Mouse (Mus musculus): ENCODE measurements around the gene Fam20a. TPM values are rescaled to one million over a fixed set of nuclear protein-coding genes. Genes with fewer than 3 reads are reported as not detected.

Fam20a gene
- polyA plus RNA-seq, 1 experiment from 2014 or later: 6.7 TPM

DNA sequence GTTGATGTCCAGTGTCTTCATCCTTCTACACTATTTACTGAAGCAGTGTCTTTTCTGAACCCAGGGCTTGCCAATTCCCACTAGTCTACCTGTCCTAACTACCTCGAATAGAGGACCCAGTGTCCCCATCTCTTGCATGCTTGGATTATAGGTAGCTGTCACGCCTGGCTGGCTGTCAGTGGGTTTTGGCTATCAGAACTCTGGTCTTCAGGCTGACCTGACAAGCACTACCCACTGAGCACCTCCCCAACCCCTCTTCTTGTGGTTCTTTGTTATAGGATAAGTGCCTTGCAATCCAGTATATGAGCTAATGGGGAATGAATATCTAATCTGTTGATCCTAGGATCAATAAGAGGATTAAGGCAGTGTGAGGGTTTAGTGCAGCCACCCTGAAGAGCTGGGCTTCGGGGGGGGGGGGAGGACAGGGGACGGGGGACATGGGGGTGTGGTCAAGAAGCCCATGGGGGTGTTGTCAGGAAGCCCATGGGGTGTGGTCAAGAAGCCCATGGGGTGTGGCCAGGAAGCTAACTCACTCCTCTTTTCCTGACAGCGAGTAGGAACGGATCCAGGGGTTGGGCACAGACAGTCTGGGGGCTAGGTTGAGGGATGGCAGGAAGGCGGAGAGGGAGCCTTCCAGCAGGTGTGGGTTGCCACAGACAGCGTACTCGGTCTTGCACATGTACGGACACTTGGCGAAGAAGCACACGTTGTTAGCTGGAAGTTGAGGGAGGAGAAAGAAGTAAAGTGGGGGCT lies 45.3 kb downstream of the Fam20a start:
- no peak for ATAC-seq (ENCODE audit: insufficient read depth)
- Histone ChIP-seq H3K4me2 (no peak overlapping the region), H3K9me3 (replicated peaks) (no peaks in the 10 kb centered on the region), H3K9ac (no peak overlapping the region), H3K4me3 (replicated peaks) (no peak overlapping the region), H3K27ac (replicated peaks) (no peak overlapping the region), H3K4me1 (replicated peaks) (no peaks in the 10 kb centered on the region), H3K36me3 (replicated peaks) (no peaks in the 10 kb centered on the region), H3K27me3 (no peaks in the 10 kb centered on the region)
- WGBS (ENCODE audit: insufficient replicate concordance): 50% methylated on average over 12 of the region's 12 CpGs

DNA sequence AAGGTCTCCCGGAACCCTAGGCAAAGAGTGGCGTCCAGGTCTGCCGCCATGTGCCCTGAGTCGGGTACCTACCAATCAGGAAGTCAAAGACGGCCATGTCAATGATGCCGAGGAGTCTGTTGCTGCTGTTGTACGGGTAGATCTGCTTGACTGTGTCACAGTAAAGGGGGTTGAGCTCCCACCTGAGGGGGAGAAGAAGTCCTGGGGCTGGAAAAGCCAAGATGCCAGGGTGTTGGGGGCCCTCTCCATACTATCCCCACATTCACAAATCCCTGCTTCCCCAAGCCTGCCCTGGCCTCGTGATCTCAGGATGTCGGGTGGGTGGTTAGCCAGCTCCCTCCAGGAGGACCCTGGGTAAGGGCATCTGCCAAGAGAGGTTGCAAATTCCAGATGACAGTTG lies 46.3 kb downstream of the Fam20a start:
- Histone ChIP-seq H3K27ac (replicated peaks) (no peak overlapping the region), H3K4me2 (no peak overlapping the region), H3K9ac (no peak overlapping the region), H3K36me3 (replicated peaks) (0 out of 2 replicates have a peak, but pooled peaks cover 8% of the 10 kb centered on the region), H3K4me1 (replicated peaks) (no peaks in the 10 kb centered on the region), H3K27me3 (no peaks in the 10 kb centered on the region), H3K4me3 (replicated peaks) (no peak overlapping the region), H3K9me3 (replicated peaks) (no peaks in the 10 kb centered on the region)
- WGBS (ENCODE audit: insufficient replicate concordance): 74% methylated on average over 9 of the region's 9 CpGs
- ATAC-seq (ENCODE audit: insufficient read depth): no peak

DNA sequence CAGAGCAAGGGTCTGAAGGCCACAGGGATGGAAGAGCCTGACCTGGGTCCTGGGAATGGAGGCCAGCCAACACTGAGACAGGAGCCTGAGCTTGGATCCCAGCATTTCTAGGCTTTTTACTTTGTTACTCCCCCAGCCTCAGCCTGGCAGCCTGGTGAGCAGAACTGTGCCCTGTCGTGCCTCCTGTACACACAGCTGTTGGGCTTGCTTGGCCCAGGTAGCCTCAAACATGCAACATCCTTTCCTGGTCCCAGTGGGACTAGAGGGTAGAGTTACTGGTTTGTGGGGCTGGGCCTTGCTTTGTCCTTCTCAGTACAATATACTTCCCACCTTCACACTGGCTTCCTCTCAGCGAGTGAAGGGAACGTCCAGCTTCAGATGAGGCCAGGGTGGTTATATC lies 46.9 kb downstream of the Fam20a start:
- H3K27ac ChIP-seq (replicated peaks): no peak overlapping the region
- H3K4me2 ChIP-seq: no peak overlapping the region
- H3K4me3 ChIP-seq (replicated peaks): no peak overlapping the region
- no peak for ATAC-seq (ENCODE audit: insufficient read depth)
- no peaks in the 10 kb centered on the region for H3K27me3 ChIP-seq
- no peaks in the 10 kb centered on the region for H3K9me3 ChIP-seq (replicated peaks)
- peaks cover 14% of the 10 kb centered on the region for H3K36me3 ChIP-seq (replicated peaks)
- WGBS (ENCODE audit: insufficient replicate concordance): 63% methylated on average over 3 of the region's 3 CpGs
- no peaks in the 10 kb centered on the region for H3K4me1 ChIP-seq (replicated peaks)
- no peak overlapping the region for H3K9ac ChIP-seq

DNA sequence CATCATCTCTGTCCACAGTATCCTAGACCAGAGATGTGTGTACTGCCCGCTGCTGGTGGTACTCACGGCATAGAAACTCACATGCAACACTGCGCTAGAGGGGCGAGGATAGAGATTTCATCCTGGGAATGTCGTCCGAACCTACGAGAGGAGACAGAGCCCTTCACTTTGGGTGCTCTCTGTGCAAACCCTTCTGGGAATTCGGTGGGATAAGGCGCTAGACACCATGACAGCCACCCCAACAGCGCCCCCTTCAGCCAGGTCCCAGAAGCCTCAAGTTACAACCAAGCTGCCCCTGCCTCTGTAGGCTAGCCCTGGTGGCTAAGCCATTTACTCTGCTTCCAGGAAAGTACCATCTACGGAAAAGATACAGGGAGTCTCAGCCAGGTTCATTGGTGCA lies 47.5 kb downstream of the Fam20a start:
- 64% methylated on average over 11 of the region's 11 CpGs for WGBS (ENCODE audit: insufficient replicate concordance)
- H3K9me3 ChIP-seq (replicated peaks): no peaks in the 10 kb centered on the region
- H3K9ac ChIP-seq: no peak overlapping the region
- no peak overlapping the region for H3K4me2 ChIP-seq
- no peaks in the 10 kb centered on the region for H3K27me3 ChIP-seq
- no peaks in the 10 kb centered on the region for H3K4me1 ChIP-seq (replicated peaks)
- H3K4me3 ChIP-seq (replicated peaks): no peak overlapping the region
- H3K36me3 ChIP-seq (replicated peaks): peaks cover 19% of the 10 kb centered on the region
- H3K27ac ChIP-seq (replicated peaks): no peak overlapping the region
- no peak for ATAC-seq (ENCODE audit: insufficient read depth)

DNA sequence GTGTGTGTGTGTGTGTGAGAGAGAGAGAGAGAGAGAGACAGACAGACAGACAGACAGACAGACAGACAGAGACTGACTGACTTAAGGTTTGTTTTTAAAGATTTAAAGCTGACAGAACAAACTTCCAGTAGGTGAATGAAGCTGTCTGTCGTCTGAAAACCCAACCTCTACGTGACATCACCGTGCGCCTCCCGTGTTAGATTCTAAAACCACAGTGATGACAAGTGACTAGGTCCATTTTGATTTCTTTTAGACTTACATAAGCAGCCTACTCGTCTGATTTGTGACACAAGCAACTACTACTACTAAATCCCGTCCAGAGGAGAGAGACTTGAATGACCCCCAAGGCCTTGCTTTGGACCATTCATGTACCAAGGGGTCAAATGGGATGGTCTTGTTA lies 48.3 kb downstream of the Fam20a start:
- Histone ChIP-seq H3K9ac (no peak overlapping the region), H3K4me1 (replicated peaks) (no peaks in the 10 kb centered on the region), H3K27me3 (no peaks in the 10 kb centered on the region), H3K36me3 (replicated peaks) (peaks cover 24% of the 10 kb centered on the region), H3K9me3 (replicated peaks) (no peaks in the 10 kb centered on the region), H3K4me3 (replicated peaks) (no peak overlapping the region), H3K4me2 (no peak overlapping the region), H3K27ac (replicated peaks) (no peak overlapping the region)
- no peak for ATAC-seq (ENCODE audit: insufficient read depth)
- WGBS (ENCODE audit: insufficient replicate concordance): 63% methylated on average over 7 of the region's 7 CpGs

DNA sequence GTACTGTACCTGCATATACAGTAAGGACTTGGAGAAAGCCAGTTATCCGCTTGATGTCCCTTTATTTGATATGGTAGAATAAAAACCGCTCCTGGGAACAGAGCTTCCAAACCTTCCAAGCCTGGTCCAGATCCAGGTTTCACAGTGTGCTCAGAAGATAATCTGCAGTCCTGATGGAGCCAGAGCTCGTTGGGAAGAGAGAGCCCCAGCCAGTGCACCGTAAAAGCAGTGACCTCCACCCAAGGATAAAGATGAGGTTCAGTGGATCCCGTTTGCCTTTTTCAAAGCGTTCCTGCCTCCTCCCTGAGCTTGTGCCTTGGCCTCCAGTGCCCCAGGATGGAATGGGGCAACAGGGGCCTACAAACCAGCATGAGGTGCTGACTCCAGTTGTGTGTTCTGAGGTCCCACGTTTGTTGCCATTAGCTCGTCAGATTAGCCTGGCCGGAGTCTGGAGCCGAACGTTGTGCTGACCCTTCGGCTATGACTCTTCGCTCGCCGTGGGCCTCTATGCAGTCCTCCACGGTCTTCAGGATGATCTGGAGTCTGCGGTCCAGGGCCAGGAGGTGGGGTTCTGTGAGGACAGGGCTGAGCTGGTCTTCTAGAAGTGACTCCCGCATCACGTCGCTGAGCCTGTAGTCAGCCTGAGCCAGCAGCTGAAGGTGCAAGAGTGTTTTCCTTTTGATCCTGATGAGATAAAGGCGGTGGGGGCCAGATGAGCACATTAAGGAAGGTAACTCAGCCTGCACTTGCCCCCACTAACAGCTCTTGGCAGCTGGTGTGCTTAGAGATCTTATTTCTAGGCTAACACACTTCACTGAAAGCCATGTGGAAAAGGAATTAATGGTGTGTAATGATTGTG lies 49.0 kb downstream of the Fam20a start:
- no peaks in the 10 kb centered on the region for H3K9me3 ChIP-seq (replicated peaks)
- H3K27me3 ChIP-seq: no peaks in the 10 kb centered on the region
- H3K9ac ChIP-seq: no peak overlapping the region
- ATAC-seq (ENCODE audit: insufficient read depth): no peak
- H3K36me3 ChIP-seq (replicated peaks): peaks cover 30% of the 10 kb centered on the region
- WGBS (ENCODE audit: insufficient replicate concordance): 69% methylated on average over 21 of the region's 21 CpGs
- no peak overlapping the region for H3K4me2 ChIP-seq
- H3K4me3 ChIP-seq (replicated peaks): no peak overlapping the region
- no peak overlapping the region for H3K27ac ChIP-seq (replicated peaks)
- 0 out of 2 replicates have a peak, but pooled peaks cover 3% of the 10 kb centered on the region for H3K4me1 ChIP-seq (replicated peaks)

DNA sequence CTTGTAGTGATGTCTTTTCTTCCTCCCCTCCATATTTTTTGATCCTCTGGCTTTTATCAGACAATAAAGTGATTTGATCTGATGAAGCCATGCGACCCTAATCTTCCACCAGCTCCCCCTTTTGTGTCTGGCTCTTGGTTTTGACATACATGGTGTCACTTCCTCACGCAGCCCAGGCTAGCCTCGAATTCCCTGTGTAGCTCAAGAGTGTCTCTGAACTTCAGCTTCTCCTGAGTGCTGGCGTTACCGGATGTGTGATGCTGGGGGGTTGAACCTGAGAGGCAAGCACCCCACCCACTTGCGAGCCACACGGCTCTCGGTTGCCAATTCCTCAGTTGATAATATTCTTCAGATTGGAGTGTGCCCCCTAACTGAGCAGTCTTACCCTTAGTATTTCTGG lies 49.7 kb downstream of the Fam20a start:
- no peaks in the 10 kb centered on the region for H3K27me3 ChIP-seq
- no peak for ATAC-seq (ENCODE audit: insufficient read depth)
- no peaks in the 10 kb centered on the region for H3K9me3 ChIP-seq (replicated peaks)
- H3K36me3 ChIP-seq (replicated peaks): peaks cover 37% of the 10 kb centered on the region
- H3K27ac ChIP-seq (replicated peaks): no peak overlapping the region
- 0 out of 2 replicates have a peak, but pooled peaks cover 5% of the 10 kb centered on the region for H3K4me1 ChIP-seq (replicated peaks)
- no peak overlapping the region for H3K4me3 ChIP-seq (replicated peaks)
- 69% methylated on average over 8 of the region's 8 CpGs for WGBS (ENCODE audit: insufficient replicate concordance)
- no peak overlapping the region for H3K9ac ChIP-seq
- H3K4me2 ChIP-seq: no peak overlapping the region

DNA sequence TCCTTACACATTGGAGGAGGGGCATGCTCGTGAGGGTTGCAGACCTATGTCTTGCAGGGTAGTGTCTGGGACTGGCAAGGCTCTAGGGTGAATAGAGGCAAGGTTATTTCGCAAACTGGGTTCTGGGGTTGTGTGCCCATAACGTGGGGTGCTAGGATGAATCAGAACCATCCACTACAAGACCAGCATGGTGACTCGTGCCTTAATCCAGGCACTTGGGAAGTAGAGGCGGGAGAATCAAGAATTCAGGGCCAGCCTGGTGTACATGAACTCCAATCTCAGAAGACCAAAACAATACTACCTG lies 50.1 kb downstream of the Fam20a start:
- Histone ChIP-seq H3K27me3 (no peaks in the 10 kb centered on the region), H3K9ac (no peak overlapping the region), H3K4me3 (replicated peaks) (no peak overlapping the region), H3K4me1 (replicated peaks) (0 out of 2 replicates have a peak, but pooled peaks cover 5% of the 10 kb centered on the region), H3K9me3 (replicated peaks) (no peaks in the 10 kb centered on the region), H3K36me3 (replicated peaks) (peaks cover 42% of the 10 kb centered on the region), H3K27ac (replicated peaks) (no peak overlapping the region), H3K4me2 (no peak overlapping the region)
- WGBS (ENCODE audit: insufficient replicate concordance): 63% methylated on average over 5 of the region's 5 CpGs
- ATAC-seq (ENCODE audit: insufficient read depth): no peak

DNA sequence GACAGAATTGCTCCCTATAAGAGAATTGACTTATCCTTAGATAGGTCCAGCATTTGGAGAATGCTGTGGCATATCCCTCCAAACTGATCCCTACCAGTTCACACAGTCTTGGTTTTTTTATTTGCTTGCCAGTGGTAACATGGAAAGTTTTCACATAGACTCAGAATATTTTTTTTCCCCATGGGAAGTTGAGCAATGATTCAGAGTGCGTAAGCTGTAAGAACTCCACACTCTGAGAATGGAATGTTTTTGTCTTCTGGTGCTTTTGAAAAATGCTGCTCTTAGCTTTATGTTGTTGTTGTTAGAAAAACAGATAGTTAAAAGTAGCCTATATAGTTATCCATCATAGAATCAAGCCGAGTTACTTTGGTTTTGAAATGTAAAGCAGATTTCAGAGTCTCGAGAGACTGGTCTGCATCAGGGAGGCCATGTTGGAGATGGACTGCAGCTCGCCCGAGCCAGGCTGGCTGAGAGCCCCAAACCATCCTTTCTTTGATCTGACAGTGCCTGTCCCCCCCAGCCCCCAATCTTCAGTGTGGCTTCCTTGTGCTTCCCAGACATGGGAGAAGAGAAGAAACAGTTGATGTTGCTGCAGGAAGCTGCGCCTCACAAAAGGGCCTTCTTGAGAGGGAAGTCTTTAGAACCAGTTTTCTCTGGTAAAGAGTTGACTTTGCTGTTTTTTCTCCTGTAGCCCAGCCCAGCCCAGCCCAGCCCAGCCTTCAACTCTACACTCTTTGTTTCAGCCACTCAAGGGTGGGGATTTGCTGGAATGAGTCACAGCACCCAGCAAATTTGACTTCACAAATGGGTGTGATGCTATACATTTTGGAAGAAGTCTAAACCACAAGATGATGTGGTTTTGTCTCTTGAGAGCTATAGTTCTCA lies 50.7 kb downstream of the Fam20a start:
- Histone ChIP-seq H3K9ac (no peak overlapping the region), H3K27me3 (no peaks in the 10 kb centered on the region), H3K36me3 (replicated peaks) (peaks cover 48% of the 10 kb centered on the region), H3K27ac (replicated peaks) (0 out of 2 replicates have a peak overlapping the region, but pooled peaks have one; percentile 14), H3K4me2 (no peak overlapping the region), H3K9me3 (replicated peaks) (no peaks in the 10 kb centered on the region), H3K4me1 (replicated peaks) (0 out of 2 replicates have a peak, but pooled peaks cover 5% of the 10 kb centered on the region), H3K4me3 (replicated peaks) (no peak overlapping the region)
- no peak for ATAC-seq (ENCODE audit: insufficient read depth)
- 68% methylated on average over 6 of the region's 6 CpGs for WGBS (ENCODE audit: insufficient replicate concordance)

DNA sequence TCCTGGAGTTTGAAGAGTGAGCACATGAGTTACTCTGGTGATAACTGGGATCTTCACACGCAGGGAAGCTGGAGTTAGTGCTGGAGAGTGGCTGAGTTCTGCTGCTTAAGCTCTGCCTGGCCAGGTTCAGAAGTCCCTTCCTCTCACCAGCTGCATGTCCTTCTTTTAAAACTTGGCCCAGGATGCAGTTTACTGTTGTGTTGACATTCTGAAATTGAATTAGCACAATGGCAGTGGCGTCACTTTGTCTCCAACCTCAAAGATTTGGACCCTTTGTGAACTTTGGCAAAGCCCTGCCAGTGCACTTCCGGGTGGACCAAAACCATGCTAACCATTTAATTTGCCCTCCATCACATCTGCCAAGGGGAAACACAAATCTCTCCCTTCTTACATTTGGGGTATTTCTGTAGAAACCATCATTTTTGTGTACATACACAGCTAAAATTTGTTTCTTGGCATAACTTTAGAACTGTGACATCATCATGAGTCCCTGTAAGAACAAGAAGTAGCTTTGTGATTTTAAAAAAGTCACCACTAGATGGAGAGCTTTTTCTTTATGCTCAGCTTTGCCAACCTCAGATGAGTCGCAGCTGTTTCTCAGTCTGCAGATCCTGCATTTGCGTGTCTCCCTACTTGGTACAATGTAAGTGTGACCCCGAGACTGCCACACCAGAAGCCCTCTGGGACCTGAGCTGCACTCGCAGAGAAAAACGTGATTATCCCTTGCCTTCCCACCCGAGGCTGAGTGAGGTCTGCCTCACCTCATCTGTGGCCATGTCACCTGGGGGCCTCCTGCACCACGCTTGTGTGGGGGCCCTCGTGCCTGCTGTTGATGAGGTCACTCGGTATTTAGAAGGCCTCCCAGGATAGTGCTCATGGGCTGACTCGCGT lies 51.8 kb downstream of the Fam20a start:
- H3K9me3 ChIP-seq (replicated peaks): no peaks in the 10 kb centered on the region
- H3K4me3 ChIP-seq (replicated peaks): no peak overlapping the region
- no peak overlapping the region for H3K9ac ChIP-seq
- 64% methylated on average over 14 of the region's 14 CpGs for WGBS (ENCODE audit: insufficient replicate concordance)
- H3K36me3 ChIP-seq (replicated peaks): peaks cover 59% of the 10 kb centered on the region
- no peak overlapping the region for H3K27ac ChIP-seq (replicated peaks)
- H3K27me3 ChIP-seq: no peaks in the 10 kb centered on the region
- H3K4me2 ChIP-seq: no peak overlapping the region
- H3K4me1 ChIP-seq (replicated peaks): 0 out of 2 replicates have a peak, but pooled peaks cover 5% of the 10 kb centered on the region
- ATAC-seq (ENCODE audit: insufficient read depth): no peak

Data from liver, embryonic 15.5 days (tissue).